Mouse (Mus musculus) duodenum, adult 2 months (tissue): ENCODE measurements around the gene Adgrl4. TPM values are rescaled to one million over a fixed set of nuclear protein-coding genes. Genes with fewer than 3 reads are reported as not detected.

Source experiments
- polyA plus RNA-seq: library from polyadenylated mRNA; depleted of rRNA; stranded (reverse); fragments of >200 nt; gene quantifications from 2 replicates; pipeline ENCODE4 v1.2.3, GENCODE M21; 2012; ENCODE audit warnings: low replicate concordance; rRNA removed

Gene Adgrl4
- polyA plus RNA-seq: 0.44 and 0.47 TPM in 2 replicates

GRCm38 (mm10) chr3:151437693-151438092, at the start of gene Adgrl4:
Gene Adgrl4 (plus strand): TSS chr3:151437887.

